Mouse (Mus musculus) mouse trophoblast stem cell (cell line): ENCODE data around the gene Cacna1e.

Source experiments
- in situ Hi-C, 2 experiments: fragments of 300-500 bp; cut with MseI, MboI; formaldehyde crosslinking; loops; 2 replicates in 1 of 2; 3 replicates in 1 of 2; pipeline ENCODE4 v1.15.1; 2025

The Cacna1e gene

DNA sequence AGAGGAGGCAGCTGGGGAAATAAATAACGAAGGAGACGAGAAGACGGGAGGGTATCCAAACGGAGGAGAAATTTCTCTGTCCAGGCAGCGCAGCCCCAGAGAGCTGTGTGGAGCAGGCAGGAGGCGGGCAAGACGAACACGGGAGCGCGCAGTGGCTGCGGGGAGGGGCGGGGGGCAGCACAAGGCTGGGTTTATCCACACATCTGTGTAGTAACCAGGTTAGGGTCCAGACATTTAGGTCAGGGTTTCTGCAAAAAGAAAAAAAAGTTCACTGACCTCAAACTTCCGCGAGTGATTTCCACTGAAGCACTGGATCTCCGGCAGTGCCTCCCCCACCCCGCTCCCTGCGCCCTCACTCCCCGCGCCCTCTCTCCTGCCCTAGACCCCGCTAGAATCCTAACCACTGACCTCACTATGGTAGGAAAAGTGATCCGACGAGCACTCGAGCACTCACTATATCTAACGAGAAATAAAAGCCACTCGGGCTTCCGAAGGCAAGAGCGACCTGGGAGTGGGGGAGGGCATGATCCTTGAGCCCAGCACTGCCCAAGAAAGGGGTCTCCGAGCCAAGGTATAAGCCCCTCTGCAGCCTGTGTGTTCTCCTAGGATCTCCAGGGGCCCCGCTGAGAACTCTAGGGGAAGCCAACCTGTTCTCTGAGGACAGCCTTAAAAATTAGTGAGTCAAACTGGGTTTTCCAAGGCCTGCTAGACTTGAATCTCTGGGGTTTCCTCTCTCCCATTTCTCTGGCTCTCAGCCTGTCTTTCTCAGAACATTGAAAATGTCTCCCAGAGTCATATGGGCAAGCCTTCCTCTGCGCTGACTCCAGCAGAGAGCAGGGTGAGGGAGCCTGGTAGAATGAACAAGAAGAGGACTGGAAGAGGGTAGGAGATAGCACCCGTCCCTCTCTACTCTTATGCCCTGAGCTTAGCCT is at the start of gene Cacna1e:
Cacna1e (minus strand) TSS at position 227 of the 932 bp plus-strand sequence.
- in situ Hi-C loops: no loop called here

DNA sequence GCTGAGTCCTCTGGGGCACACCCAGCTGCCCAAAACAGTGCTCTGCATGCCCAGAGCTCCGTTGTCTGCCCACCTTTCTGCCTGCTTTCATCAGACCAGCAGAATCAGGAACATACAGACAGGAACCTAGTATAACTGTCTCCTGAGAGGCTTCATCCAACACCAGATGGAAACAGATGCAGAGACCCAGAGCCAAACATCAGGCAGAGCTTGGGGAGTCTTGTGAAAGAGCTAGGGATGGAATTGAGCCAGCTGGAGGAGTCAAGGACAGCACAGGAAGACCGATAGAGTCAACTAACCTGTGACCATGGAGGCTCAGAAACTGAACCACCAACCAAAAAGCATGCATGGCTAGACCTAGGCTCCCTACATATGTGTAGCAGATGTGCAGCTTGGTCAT is 34.1 kb upstream of the Cacna1e start:
- in situ Hi-C loops: no loop called here

DNA sequence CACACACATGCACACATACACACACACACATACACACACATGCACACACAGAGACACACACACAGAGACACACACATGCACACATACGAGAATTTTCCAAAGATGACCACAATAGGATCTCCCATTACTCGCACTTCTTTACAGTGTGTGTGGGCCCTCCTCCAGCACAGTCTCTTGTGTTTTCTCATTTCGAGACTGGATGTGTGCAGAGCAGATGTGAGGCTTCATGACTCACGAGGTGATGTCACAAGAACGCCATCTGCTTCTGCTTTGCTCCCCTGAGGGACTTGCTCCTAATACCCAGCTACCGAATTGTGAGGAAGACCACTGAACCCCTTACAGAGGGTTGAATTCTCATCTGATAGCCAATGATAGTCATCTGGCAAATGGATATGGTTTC is 33.1 kb upstream of the Cacna1e start:
- in situ Hi-C loops: no loop called here

DNA sequence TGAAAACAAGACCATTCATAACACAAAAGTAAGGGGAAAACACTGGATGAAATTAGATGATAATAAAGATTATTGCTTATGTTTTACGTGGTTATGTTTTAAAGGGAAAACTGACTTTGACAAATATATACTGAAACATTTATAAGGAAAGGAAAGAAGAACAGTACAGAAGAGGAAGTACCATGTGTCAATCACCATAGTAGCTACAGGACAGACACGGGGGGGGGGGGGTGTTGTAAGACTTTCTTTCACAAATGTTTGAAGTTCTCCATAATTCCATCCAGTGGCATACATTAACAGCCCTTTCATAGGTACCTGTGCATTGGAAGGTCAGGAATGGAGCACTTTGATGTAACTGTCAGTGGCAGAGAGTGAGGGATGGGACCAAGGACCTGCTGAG is 25.3 kb upstream of the Cacna1e start:
- in situ Hi-C loops: no loop called here

DNA sequence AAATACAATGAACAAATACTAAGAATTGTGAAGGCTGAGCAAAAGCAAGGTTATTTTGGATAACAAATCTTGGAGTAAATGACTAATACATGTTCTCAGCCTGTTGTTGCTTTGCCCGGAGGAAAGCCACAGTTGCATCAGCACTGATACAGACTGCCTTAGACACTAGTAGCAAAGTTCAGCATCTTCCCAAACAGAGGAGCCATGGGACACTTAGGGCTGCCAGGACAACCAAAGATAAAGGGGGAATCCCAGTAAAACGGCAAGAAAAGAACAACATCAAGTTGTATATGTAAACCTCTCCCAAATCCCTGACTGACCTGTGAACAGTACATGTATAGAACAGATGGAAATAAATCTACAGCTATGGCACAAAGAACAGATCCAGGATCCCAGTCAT is 13.1 kb upstream of the Cacna1e start:
- in situ Hi-C loops: no loop called here

DNA sequence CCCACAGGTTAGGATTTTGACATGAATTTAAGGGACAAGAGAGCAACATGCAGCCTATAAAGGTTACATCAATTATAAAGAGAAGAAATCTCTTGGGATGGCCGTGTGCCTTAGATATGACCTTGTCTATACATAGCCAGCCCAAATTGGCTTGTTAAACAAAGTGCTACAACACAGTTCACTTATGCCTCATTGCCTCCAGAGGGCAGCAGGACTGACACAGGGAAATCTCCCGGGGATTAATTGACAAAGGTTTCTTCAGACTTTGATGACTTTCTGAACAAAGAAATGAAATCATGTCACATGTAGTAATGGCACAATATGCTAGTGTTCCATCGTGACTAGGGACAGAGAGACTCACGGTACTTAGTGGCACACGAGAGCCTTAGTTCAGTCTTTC is 5.9 kb upstream of the Cacna1e start:
- in situ Hi-C loops: no loop called here

DNA sequence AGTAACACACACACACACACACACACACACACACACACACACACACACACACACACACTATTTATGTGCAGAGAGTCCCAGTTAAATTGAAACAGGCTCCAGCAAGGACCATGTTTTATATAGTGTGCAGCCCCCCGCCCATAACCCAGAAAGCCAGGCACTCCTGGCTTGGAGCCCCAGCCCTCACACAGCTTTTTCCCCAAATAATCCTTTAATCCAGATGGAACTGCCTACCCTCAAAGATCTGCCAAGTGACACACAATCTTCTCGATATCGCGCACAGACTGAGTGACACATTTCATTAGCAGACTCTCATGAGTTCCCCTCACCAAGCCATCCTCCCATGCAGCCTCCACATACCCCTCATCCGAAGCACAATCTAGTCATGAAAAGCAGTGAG is 4.2 kb upstream of the Cacna1e start:
- in situ Hi-C loops: no loop called here

DNA sequence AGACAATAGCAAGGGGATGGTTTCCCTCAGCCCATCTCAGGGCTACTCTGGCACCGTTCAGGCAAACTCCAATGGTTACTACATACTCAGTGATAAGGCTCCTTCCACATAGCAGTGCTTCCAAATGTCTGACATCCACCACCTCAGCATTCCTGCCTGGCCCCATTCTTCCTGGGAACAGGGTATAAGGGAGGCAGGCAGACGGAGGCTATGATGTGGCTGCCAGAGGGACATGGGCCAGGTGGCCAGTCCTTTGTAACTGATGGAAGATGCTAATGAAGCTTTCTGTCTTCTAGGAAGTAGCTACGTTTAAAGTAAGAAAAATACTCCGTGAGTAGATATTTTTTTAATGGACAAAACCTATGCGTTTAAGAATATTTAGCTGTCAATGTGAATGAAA is 3.7 kb upstream of the Cacna1e start:
- in situ Hi-C loops: no loop called here

DNA sequence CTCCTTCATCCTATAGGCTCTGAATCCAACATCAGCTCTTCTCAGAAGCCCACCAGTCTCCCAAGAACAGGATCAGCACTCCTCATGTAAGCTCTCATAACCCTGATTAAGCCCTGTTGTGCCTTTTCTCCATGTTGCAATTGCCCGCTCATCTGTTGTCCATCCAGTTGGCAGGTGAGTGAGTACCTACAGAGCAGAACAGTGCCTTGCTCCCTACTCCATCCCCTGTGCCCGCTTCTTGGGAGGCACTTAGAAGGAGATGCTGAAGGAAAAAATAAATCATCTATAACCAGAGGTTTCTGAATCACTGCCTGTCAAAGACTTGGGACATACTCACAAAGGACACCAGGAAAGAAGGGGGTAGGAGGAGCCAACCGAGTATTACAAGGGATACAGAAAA is 3.2 kb upstream of the Cacna1e start:
- in situ Hi-C loops: no loop called here

DNA sequence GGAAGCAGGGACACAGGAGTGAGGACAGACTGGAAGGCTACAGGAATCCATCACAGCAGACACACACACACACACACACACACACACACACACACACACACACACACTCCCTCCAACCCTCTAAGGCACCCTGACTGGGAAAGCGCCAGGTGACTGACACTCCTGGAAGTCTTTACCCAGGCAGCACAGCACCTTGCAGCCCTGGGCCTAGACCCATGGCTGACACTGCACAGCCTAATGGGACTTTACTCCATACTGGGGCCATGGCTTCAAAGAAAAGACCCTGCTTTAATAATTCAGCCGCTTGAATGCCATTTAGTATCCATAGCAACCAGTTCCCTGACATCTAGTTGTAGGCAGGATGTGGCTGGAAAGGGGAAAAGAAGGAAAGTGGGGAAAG is 2.3 kb upstream of the Cacna1e start:
- in situ Hi-C loops: no loop called here

DNA sequence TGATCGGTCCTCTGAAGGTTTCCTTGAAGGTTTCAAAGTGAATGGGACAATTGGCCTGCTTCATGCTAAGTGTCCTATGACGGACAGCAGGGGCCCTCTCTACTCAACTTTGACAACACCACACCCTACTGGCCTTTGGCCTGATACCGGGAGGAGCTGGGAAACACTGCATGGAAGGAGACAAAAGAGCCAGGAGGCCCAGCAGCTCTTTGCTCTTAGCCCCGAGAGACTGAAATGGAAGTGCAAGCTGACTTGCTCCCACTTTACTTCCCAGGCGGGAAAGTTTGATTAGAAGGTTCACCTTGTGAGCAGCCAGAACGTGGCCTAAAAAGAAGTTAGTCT is 877 bp upstream of the Cacna1e start:
- in situ Hi-C loops: no loop called here

DNA sequence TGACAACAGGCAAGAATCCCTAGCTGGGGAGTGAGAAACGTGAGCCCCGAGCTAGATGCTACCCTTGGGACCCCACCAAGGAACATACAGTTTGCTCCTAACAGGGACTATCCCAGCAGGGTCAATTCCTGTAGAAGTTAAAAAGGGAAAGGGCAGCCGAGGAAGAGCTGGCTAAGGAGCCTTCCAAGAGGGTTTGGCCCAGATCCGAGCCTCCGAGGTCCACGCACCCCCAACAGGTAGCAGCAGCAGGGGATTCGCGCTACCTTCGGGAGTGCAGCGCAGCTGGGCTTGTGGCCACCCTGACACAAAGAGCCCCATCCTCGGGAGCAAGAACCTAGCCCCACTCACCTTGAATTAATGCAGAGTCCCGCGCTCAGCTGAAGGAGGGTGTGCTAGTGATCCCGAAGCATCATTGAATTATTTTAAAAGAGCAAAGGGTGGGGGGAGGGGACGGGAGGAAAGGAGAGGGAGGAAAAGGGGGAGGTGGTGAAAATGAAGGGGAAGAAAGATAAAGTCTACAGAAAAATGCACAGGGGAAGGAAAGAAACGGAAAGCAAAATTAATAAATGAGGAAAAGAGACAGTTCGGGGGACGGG is 607 bp downstream of the Cacna1e start:
- in situ Hi-C loops: no loop called here

DNA sequence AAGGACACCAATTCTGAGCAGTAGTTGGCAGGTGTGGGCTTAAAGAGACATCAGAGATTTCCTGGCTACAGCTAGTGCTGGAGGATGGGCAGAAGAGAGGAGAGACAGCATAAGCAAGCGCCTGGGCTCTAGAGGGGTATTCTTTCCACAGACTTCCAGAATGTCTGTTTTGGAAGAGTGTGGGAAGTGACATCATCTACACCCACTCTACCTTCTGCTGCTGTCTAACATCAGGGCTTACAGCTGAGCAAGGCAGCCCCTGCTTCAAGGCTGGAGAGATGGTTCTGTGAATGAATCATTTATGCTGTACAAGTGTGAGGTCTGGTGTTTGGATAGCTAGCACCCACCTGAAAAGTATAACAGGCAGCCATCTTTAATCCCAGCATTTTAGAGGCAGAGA is 18.3 kb downstream of the Cacna1e start:
- in situ Hi-C loops: no loop called here

DNA sequence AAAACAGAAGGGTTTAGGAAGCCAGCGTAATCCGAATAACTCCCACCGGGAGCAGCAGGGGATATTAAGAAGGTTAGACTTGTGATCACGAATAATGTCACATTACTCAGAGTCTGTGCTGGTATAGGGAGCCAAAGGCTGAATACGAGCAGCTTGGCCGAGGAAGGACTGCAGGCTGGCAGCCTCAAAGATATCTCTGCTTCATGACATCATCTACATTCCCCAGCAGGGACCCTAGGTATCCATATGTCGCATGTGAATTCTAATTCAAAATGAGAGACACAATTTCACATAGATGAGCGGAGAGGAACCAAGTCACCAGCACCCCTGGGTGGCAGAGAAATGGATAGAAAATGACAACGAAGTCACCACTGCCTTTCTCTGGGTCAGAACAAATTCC is 22.9 kb downstream of the Cacna1e start:
- in situ Hi-C loops: no loop called here

DNA sequence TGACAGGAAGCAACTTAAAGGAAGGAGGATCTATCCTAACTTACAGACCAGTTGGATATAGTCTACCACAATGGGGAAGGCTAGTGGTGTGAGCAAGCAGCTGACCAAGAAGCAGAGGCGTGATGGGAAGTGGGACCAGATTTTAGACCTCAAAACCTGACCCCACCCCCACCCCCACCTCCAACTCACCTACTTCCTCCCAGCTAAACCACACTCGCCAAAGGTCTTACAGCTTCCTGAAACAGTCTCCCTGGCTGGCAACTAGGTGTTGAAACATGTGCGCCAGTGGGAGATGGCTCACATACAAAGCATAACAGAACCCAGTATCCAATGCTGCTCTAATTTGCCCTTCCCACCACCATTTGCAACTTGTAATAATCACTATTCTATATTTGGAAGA is 29.7 kb downstream of the Cacna1e start:
- in situ Hi-C loops: no loop called here

DNA sequence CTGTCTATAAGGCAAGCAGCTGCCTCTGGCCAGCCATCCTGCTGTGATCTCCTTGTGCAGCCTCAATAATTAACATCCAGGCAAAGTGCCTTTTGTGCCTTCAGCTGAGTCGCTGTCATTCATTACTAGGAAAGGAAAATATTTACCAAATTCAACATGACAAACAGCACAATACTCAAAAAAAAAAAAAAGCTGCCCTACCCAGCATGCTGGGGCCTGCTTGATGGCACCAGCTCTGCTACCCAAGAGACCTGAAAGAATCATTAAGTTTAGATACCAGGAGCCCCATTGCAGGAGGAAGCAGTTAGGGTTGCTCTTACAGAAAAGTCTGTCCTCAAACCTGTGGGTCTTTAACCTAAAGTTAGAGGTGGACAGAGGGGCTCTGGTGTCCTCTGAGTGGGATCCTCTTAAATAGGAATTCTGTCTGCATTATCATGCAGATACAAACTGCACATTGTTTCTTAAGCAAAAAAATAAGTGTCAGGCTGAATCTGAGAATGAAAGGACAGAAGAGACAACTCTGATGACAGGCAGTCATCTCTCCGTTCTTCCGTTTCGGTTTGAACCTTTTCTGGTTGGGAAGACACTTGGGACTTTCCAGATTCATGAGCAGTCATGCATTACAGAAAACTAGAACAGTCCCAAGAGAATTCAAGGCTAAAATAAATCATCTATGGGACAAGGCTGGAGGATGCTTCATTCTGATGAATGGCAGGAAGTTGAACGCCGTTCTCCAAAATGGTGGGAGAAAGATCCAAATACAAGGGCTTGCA is 33.6 kb downstream of the Cacna1e start:
- in situ Hi-C loops: no loop called here

DNA sequence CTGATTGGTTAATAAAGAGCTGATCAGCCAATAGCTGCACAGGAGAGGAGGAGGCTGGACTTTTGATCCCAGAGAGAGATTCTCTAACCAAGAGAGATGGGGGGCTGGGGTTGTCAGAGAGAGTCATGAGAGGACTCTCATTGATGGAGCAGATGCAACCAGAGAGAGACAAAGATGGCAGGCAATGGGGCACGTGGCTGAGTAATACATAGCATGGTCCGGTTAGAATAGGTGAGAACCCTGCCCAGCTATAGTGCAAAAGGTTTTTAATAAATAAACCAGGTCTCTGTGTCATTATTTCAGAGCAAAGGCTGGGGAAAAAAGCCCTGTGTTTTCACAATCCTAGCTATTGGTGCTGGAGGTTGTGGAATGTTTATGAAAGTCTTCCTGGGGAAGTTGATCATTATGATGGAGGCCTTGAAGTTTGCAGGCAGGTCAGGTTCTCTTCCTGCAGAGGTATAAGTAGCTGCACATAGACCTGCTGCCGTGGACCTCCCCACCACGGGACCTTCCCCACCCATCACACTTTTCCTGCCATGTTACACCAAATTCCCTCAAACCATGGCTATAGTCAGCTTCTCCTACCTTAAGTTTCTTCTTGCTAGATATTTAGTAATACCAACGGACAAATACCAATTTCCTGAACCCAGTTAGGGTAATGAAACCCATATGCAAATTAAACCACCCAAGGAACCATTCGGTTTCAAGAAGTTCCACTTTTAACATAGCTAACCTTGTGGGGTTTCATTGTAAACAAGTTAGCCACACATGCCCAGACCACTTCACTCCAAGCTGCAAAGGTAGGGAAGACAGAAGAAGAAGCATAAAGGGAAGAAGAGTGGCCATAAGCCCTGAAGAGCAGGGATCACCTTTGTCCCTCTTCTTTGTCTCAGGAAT is 35.4 kb downstream of the Cacna1e start:
- in situ Hi-C loops: no loop called here

DNA sequence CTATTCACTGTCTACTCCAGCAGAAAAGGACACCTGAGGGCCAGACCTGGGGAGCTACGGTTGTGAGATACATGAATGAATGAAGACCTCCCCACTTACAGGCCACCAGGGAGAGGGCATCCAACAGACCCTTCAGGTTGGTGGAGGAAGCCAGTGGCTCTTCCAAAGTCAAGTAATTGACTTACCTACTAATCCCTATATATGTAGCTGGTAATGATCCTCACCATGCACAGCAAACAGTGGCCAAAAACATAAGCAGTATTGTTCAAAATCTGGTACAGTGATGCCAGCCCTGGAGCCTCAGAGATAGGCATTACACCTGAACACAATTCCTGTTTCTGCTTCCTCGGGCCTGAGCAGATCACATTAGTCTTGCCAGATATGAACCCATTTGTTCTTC is 37.4 kb downstream of the Cacna1e start:
- in situ Hi-C loops: no loop called here

DNA sequence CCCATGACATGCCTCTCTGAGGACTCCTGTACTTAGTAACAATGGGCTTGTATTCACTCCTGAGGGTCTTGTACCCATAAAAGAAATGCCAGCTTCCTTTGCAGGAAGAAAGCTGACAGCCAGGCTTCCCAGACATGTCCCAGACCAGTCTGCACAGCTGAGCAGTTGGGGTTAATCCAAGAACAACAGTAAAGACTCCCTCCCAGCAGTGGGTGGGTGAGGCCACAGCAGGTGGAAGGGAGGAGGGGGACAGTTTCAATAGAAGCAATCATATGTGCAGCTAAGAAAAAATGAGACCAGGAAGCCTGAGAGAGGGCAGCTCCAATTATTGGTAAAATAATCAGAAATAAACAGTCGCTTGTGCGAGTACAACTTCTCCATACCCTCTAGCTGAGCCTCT is 40.9 kb downstream of the Cacna1e start:
- in situ Hi-C loops: no loop called here

DNA sequence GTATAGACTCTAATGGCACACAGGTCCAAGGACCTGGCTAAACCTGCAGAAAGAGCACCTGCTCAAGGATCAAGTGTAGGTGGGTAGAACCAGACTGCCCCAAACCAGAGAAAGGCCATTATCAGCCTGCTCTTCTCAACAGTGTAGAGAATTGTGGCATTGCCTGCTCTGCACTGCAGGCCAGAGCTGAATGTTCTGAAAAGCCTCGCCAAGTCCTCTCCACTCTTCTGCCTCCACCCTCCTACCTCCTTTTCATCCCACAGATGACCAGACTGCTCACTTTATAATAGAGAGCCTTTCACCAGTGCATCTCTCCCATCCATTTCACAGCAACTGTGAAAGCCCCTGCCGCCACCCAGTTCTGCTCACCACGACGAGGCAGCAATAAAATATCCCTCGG is 42.0 kb downstream of the Cacna1e start:
- in situ Hi-C loops: no loop called here

DNA sequence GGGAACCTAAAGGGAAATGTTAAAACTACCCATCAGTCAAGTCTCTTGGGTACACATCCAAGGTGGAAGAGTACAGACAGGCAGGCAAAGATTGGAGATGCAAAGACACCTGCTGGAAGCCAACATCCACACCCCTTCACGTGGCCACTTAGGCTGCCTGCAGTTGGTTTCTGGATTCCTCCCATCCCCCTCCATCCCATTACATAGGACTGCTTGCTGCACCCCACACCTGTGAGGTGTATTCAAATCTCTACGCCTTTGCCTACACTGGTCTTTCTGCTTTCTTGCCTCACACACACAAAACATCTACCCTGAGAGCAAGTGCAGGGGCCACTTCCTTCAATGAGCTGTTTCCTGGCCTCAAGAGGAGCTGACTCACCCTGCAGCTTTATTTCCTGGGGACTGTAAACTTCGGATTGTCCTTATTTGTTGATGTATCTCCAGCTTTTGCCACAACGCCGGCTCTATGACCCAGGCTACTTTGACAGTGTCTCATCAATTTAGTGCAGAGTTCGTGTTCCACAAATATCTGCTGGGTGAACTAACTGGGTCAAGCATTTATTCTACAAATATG is 43.2 kb downstream of the Cacna1e start:
- in situ Hi-C loops: no loop called here
